Mouse (Mus musculus): ENCODE results near the gene Myh4. TPM values are rescaled to one million over a fixed set of nuclear protein-coding genes. Genes with fewer than 3 reads are reported as not detected.

Myh4 gene
- polyA plus RNA-seq, 1 experiment from 2014 or later: 0.04 TPM

DNA sequence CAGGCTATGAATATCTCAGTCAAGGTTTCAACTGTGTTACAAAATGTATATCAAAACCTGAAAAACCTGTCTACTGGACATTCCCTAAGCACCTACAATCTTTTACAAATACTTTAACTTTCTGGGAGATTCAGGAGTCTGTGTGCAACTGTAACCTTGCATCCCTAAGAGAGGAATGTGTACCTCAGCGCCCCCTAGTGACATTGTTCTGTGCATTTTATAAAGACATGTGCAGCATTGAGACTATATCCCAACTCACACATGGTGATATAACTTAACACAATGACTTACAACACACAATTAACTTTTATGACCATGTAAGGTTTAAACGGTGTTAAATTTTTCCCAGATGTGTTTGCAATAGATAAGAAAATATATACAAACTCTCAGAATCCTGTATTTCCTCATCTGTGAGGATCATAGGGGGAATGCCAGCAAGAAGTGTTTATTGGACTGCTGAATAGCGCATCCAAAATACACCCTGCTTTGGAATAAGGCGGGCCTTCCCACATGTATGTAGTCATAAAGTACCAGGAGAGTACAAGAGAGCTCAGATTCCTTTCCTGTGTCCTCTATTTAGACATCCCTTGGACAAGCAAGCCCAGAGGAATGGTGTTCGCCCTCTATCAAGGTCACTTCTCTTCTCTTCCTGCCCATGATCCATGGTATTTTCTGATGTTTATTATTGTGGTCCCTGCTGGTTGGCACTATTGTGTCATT lies 2.0 kb upstream of the Myh4 start:
- H3K36me3 ChIP-seq: no peaks in the 10 kb centered on the region
- 65% methylated on average over 5 of the region's 5 CpGs for WGBS
- no peak overlapping the region for H3K27ac ChIP-seq
- no peak overlapping the region for H3K4me2 ChIP-seq
- no peaks in the 10 kb centered on the region; the same call in 1 of the 2 replicates for H3K9me3 ChIP-seq
- H3K4me3 ChIP-seq: no peak overlapping the region
- no peak overlapping the region for H3K9ac ChIP-seq
- no peaks in the 10 kb centered on the region for H3K27me3 ChIP-seq
- no peak for ATAC-seq (ENCODE audit: insufficient number of reproducible peaks, insufficient read depth, low FRiP score, low TSS enrichment, low read depth)
- H3K4me1 ChIP-seq: no peaks in the 10 kb centered on the region

GRCm38 (mm10) chr11:67236799-67237198 lies 1.0 kb upstream of the Myh4 start:
- H3K27me3 ChIP-seq: no peaks in the 10 kb centered on the region
- H3K9ac ChIP-seq: no peak overlapping the region
- WGBS: 86% methylated on average over 9 of the region's 9 CpGs

DNA sequence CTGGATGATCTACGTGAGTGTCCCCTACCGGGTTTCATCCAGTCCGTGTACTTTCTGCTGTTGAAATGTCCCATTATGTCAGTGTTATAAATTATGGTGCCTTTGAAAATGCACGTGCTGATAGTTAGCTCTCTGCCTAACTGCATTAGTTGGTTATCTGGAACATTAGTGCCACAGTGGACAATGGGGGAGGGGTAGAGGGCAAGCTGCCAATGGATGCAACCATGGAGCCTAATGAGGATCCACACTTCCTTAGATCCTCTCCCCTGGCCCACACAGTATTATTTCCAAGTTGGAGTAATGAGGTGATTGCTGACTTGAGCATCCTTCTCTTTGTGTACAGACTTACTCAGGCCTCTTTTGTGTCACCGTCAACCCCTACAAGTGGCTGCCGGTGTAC lies 3.2 kb downstream of the Myh4 start:
- no peaks in the 10 kb centered on the region for H3K9me3 ChIP-seq
- H3K27ac ChIP-seq: no peak overlapping the region
- WGBS: 97% methylated on average over 6 of the region's 6 CpGs
- ATAC-seq (ENCODE audit: insufficient number of reproducible peaks, insufficient read depth, low FRiP score, low TSS enrichment, low read depth): no peak
- no peak overlapping the region for H3K4me3 ChIP-seq
- H3K27me3 ChIP-seq: no peaks in the 10 kb centered on the region
- no peaks in the 10 kb centered on the region for H3K4me1 ChIP-seq
- no peak overlapping the region for H3K9ac ChIP-seq
- H3K4me2 ChIP-seq: no peak overlapping the region
- H3K36me3 ChIP-seq: no peaks in the 10 kb centered on the region

More at GRCm38 (mm10) chr11:67236799-67237198, 1.0 kb upstream of the Myh4 start:
- no peaks in the 10 kb centered on the region for H3K4me1 ChIP-seq
- H3K4me2 ChIP-seq: no peak overlapping the region
- H3K9me3 ChIP-seq: no peaks in the 10 kb centered on the region; the same call in 1 of the 2 replicates
- H3K4me3 ChIP-seq: no peak overlapping the region
- ATAC-seq (ENCODE audit: insufficient number of reproducible peaks, insufficient read depth, low FRiP score, low TSS enrichment, low read depth): no peak
- no peak overlapping the region for H3K27ac ChIP-seq
- H3K36me3 ChIP-seq: no peaks in the 10 kb centered on the region

DNA sequence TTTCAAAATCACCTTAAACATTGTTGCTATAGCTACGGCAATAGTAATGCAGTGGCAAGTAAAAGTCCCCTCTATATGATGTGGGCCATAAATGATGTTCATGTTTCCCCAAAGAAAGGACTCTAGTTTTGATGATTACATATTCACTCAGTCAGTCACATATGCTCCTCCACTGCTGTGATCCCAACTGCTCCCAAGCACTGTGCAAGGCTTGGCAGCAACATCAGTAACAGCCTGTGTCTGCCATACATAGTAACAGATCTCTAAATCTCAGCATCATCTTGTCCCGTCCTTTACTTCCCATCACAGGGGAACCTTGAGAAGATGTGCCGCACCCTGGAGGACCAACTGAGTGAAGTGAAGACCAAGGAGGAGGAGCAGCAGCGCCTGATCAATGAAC lies 15.9 kb downstream of the Myh4 start:
- Histone ChIP-seq H3K4me2 (no peak overlapping the region), H3K9ac (no peak overlapping the region), H3K27ac (no peak overlapping the region), H3K27me3 (no peaks in the 10 kb centered on the region), H3K4me3 (no peak overlapping the region), H3K4me1 (no peaks in the 10 kb centered on the region), H3K9me3 (no peaks in the 10 kb centered on the region), H3K36me3 (no peaks in the 10 kb centered on the region)
- WGBS: 94% methylated on average over 4 of the region's 4 CpGs
- no peak for ATAC-seq (ENCODE audit: insufficient number of reproducible peaks, insufficient read depth, low FRiP score, low TSS enrichment, low read depth)

- ATAC-seq (ENCODE audit: insufficient number of reproducible peaks, insufficient read depth, low FRiP score, low TSS enrichment, low read depth): no peak
- WGBS: 69% methylated on average over 7 of the region's 7 CpGs
- no peaks in the 10 kb centered on the region for H3K4me1 ChIP-seq
Measured at GRCm38 (mm10) chr11:67257048-67257447, 19.2 kb downstream of the Myh4 start.

GRCm38 (mm10) chr11:67260956-67261355 lies 23.1 kb downstream of the Myh4 start:
- H3K9ac ChIP-seq: no peak overlapping the region
- H3K4me3 ChIP-seq: no peak overlapping the region
- 88% methylated on average over 6 of the region's 6 CpGs for WGBS
- ATAC-seq (ENCODE audit: insufficient number of reproducible peaks, insufficient read depth, low FRiP score, low TSS enrichment, low read depth): no peak
- H3K4me1 ChIP-seq: no peaks in the 10 kb centered on the region
- H3K4me2 ChIP-seq: no peak overlapping the region
- H3K9me3 ChIP-seq: no peaks in the 10 kb centered on the region
- no peaks in the 10 kb centered on the region for H3K36me3 ChIP-seq
- H3K27me3 ChIP-seq: no peaks in the 10 kb centered on the region; the same call in 1 of the 2 replicates
- no peak overlapping the region for H3K27ac ChIP-seq

More at GRCm38 (mm10) chr11:67257048-67257447, 19.2 kb downstream of the Myh4 start:
- H3K27ac ChIP-seq: no peak overlapping the region
- H3K4me2 ChIP-seq: no peak overlapping the region
- H3K9ac ChIP-seq: no peak overlapping the region
- no peaks in the 10 kb centered on the region for H3K27me3 ChIP-seq
- H3K4me3 ChIP-seq: no peak overlapping the region
- no peaks in the 10 kb centered on the region for H3K36me3 ChIP-seq
- no peaks in the 10 kb centered on the region for H3K9me3 ChIP-seq

DNA sequence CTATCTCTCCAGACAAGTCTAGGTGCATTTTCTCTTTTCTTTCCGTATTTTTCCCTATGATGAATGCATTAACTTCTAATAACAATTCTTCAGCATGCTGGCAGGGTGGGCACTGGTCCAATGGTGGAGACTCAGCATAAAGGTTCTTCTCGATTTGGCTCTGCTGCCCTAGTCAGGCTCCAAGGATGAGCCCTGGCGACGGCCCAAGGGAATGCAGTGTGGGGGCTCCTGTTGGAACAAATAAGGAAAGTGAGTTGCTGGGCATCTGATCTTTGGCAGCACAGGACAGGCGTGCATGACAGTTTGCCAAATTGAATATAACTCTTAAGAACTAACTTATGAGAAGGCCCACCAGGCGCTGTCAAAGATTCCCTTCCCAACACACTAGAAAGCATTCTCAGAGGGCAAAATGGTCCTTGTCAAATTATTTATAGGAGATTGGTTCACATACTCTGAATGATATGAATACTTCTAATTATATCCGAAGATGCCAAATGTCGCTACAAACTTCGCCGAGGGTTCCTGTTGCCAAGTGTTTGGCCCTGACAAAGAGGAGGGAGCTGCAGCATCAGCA lies 38.9 kb downstream of the Myh4 start, which contains the start of gene Myh8:
TSS of gene Myh8 (plus strand) at position 524 of the 574 bp plus-strand sequence.
- 85% methylated on average over 10 of the region's 10 CpGs for WGBS
- ATAC-seq (ENCODE audit: insufficient number of reproducible peaks, insufficient read depth, low FRiP score, low TSS enrichment, low read depth): no peak
- H3K36me3 ChIP-seq: no peaks in the 10 kb centered on the region
- no peak within 1 kb of the TSS for H3K4me2 ChIP-seq
- H3K4me3 ChIP-seq: no peak within 1 kb of the TSS
- no peaks in the 10 kb centered on the region for H3K4me1 ChIP-seq
- no peak within 1 kb of the TSS for H3K9ac ChIP-seq
- H3K27me3 ChIP-seq: no peaks in the 10 kb centered on the region
- no peaks in the 10 kb centered on the region for H3K9me3 ChIP-seq
- H3K27ac ChIP-seq: no peak within 1 kb of the TSS

DNA sequence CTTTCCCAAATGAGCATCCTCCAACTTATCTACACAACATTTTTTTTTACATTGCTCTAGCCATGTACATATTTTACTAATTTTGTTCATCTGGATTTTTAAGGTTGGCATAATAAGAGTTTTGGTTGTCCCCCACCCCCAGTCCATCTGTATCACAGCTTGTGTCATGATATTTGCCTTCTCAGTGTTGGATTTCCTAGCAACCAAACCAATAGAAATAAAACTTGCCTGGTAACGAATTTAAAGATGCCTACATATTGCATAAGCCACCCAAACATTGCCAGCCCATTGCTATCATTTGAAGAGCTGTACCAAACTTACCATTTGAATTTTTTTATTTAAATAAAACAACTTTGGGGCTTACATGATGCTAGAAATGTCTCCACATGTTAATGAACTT lies 55.6 kb downstream of the Myh4 start:
- no peak overlapping the region for H3K4me2 ChIP-seq
- no peak overlapping the region for H3K4me3 ChIP-seq
- H3K4me1 ChIP-seq: no peaks in the 10 kb centered on the region
- ATAC-seq (ENCODE audit: insufficient number of reproducible peaks, insufficient read depth, low FRiP score, low TSS enrichment, low read depth): no peak
- H3K27ac ChIP-seq: no peak overlapping the region
- no peak overlapping the region for H3K9ac ChIP-seq
- H3K9me3 ChIP-seq: peaks cover 3% of the 10 kb centered on the region; the same call in 1 of the 2 replicates
- WGBS: 77% methylated on average over 1 of the region's 1 CpGs
- no peaks in the 10 kb centered on the region for H3K27me3 ChIP-seq
- H3K36me3 ChIP-seq: no peaks in the 10 kb centered on the region

Other genes starting within 250 kb of the Myh4 start
- gene Tmem220, start 212.9 kb upstream of the Myh4 start, polyA plus RNA-seq (2015; fragmentation: Nextera tagmentation; extraction: Ambion mirVana): 1.3 and 1.4 TPM in 2 replicates
- 37.1 and 43.5 TPM in 2 replicates for gene Adprm, start 185.4 kb upstream of the Myh4 start, polyA plus RNA-seq (2015; fragmentation: Nextera tagmentation; extraction: Ambion mirVana)
- gene Sco1, start 185.4 kb upstream of the Myh4 start, polyA plus RNA-seq (2015; fragmentation: Nextera tagmentation; extraction: Ambion mirVana): 16.0 and 19.8 TPM in 2 replicates
- gene Myh3, start 159.7 kb upstream of the Myh4 start, polyA plus RNA-seq (2015; fragmentation: Nextera tagmentation; extraction: Ambion mirVana): 9.2 and 10.5 TPM in 2 replicates
- 0.07 and 0.11 TPM in 2 replicates for gene Myh2, start 67.0 kb upstream of the Myh4 start, polyA plus RNA-seq (2015; fragmentation: Nextera tagmentation; extraction: Ambion mirVana)
- 0.06 and 0.17 TPM in 2 replicates for gene Myh1, start 38.0 kb upstream of the Myh4 start, polyA plus RNA-seq (2015; fragmentation: Nextera tagmentation; extraction: Ambion mirVana)
- 2.2 and 2.8 TPM in 2 replicates for gene Myh8, start 39.1 kb downstream of the Myh4 start, polyA plus RNA-seq (2015; fragmentation: Nextera tagmentation; extraction: Ambion mirVana)
- 0.04 and 0.15 TPM in 2 replicates for gene Myh13, start 83.6 kb downstream of the Myh4 start, polyA plus RNA-seq (2015; fragmentation: Nextera tagmentation; extraction: Ambion mirVana)
- 9.3 and 11.9 TPM in 2 replicates for gene Gas7, start 217.4 kb downstream of the Myh4 start, polyA plus RNA-seq (2015; fragmentation: Nextera tagmentation; extraction: Ambion mirVana)